Mouse (Mus musculus) stomach, embryonic 15.5 days (tissue): ENCODE results near the gene Gm10488. TPM values are rescaled to one million over a fixed set of nuclear protein-coding genes. Genes with fewer than 3 reads are reported as not detected.
"Not testable (repeated sequence)": the region's sequence is repeated elsewhere in the genome, so short reads cannot be mapped to it uniquely, and the experiment has no call there.

Experiments used
- ATAC-seq: fragments of 200-750 bp; cut with Nextera tagmentation; 2 replicates; pipeline ENCODE4 v1.8.0; 2017; ENCODE audit warnings: low read depth, moderate number of reproducible peaks, moderate TSS enrichment; ENCODE audit not compliant: insufficient read depth, low FRiP score
- H3K27ac ChIP-seq: fragments of 300-500 bp; sonication (generic); 2 replicates; pipeline ENCODE4 v1.5.1; 2015; ENCODE audit warnings: mild to moderate bottlenecking, inconsistent platforms
- H3K27me3 ChIP-seq: fragments of 300-500 bp; sonication (generic); replicated peaks from 2 replicates; pipeline ENCODE4 v1.6.1; 2015; ENCODE audit warnings: inconsistent platforms
- H3K36me3 ChIP-seq: fragments of 300-500 bp; sonication (generic); 2 replicates; pipeline ENCODE4 v1.6.1; 2015; ENCODE audit warnings: inconsistent platforms
- H3K4me1 ChIP-seq: fragments of 300-500 bp; sonication (generic); 2 replicates; pipeline ENCODE4 v1.6.1; 2015; ENCODE audit warnings: inconsistent platforms
- H3K4me2 ChIP-seq: fragments of 300-500 bp; sonication (generic); 2 replicates; pipeline ENCODE4 v1.6.1; 2015; ENCODE audit warnings: mild to moderate bottlenecking, inconsistent platforms
- H3K4me3 ChIP-seq: fragments of 300-500 bp; sonication (generic); replicated peaks from 2 replicates; pipeline ENCODE4 v1.5.1; 2015; ENCODE audit warnings: inconsistent platforms
- H3K9ac ChIP-seq: fragments of 300-500 bp; sonication (generic); 2 replicates; pipeline ENCODE4 v1.6.1; 2015; ENCODE audit warnings: inconsistent platforms
- H3K9me3 ChIP-seq: fragments of 300-500 bp; sonication (generic); 2 replicates; pipeline ENCODE4 v1.6.1; 2016; ENCODE audit warnings: inconsistent platforms
- WGBS: fragments of 180-500 bp; shearing (Covaris S2); methylation state at CpG from one replicate; pipeline ENCODE4 v1.1.7; 2015; 5-methylcytosine and 5-hydroxymethylcytosine counted together
- microRNA-seq: library from miRNA; unstranded; fragments of <30 nt; microRNA quantifications from one replicate; pipeline ENCODE4, GENCODE M21; 2016
- polyA plus RNA-seq: library from polyadenylated mRNA; unstranded; fragments of >200 nt; fragmentation: Nextera tagmentation; extraction: Ambion mirVana; gene quantifications from 2 replicates; pipeline ENCODE4 v1.2.1, GENCODE M21; 2015

Gm10488 gene
- not detected in 2 replicates for polyA plus RNA-seq

- not testable (repeated sequence) for H3K4me2 ChIP-seq, H3K36me3 ChIP-seq, H3K9me3 ChIP-seq, H3K9ac ChIP-seq, ATAC-seq, H3K4me3 ChIP-seq, H3K4me1 ChIP-seq, H3K27ac ChIP-seq, H3K27me3 ChIP-seq
- no CpG with 5 or more reads among the region's 6 CpGs for WGBS
Measured at GRCm38 (mm10) chrX:29976014-29976413, at the start of gene Gm10488. TSS of gene Gm10488 (plus strand) at chrX:29976314.

Small RNA genes lying within 50 kb of the gene (microRNA-seq; reads per million reads assigned to microRNA genes)
- gene Gm44298 = not detected
